Mouse (Mus musculus) heart, postnatal 10 days (tissue): ENCODE data around the gene Olfr850. TPM values are rescaled to one million over a fixed set of nuclear protein-coding genes. Genes with fewer than 3 reads are reported as not detected.

Experiments
- DNase-seq, 2 experiments: peaks; one replicate each; pipeline ENCODE4 v3.0.0; 2021
- intact Hi-C: fragments of 180-260 bp; cut with DNase I; formaldehyde crosslinking; loops from one replicate; pipeline ENCODE4 v1.15.1; 2025
- total RNA-seq, 2 experiments: library from RNA; stranded (reverse); gene quantifications; 2 replicates each; pipeline ENCODE4 v1.2.3; 2021

The Olfr850 gene
- total RNA-seq, result not detected

DNA sequence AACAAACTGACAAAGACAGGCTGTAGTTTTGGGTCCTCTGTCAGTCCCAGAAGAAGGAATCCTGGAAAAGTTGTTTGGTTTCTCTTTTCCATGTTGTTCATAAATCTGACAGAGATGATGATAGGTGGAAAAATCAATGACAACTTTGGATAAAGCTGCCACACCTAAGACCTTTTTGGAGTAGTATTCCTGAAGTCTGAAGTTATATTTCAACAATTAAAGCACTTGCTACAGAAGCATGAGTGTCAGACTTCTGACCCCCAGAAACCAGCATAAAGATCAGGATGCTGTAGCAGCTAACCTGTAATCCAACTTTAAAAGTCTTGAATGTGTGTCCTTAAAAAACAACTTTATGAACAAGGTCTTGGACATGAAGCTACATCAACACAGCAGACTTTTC is at the start of gene Olfr850:
Olfr850 (minus strand) TSS at position 101 of the 400 bp plus-strand sequence.
- intact Hi-C loops, result no loop called here
- no peak for DNase-seq

DNA sequence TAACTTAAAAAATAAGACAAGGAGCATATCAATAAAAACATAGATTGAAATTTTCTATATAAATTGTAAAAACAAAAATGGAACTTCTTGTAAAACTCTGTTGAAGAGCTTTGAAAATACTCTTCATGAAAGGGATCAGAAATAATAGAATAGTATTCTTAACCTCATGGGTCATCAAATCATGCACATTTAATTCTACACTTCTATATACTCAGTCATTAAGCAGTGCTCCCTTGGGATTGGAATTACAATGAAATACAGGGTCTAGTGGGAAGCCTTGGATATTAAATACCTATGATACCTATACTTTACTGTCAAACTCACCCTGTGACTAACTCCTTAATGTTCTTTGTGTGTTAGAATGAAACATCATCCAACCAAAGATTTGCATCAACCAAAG is 14.9 kb upstream of the Olfr850 start, which contains the start of gene Olfr851:
Olfr851 (plus strand) TSS at position 301 of the 400 bp plus-strand sequence.
- DNase-seq, result no peak
- intact Hi-C loops, result no loop called here

DNA sequence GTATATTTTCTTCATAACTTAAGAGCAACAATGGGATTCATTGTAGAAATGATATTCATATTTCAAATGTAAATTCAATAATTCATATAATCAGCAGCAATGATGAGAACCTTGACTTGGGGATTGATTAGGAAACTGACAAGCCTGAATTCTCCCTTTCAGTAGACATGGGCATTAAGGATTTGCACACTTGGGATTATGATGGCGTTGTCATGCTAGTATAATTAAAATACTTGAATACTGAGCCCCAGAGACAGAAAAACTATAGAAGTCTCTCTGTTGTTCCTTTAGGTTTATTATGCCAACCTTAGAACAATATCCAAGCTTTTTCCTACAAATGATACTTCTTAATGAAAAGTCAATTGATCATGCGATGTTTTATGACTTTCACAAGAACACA is 38.1 kb downstream of the Olfr850 start, which contains the start of gene Olfr849:
Olfr849 (plus strand) TSS at position 301 of the 400 bp plus-strand sequence.
- DNase-seq, result no peak
- intact Hi-C loops, result no loop called here

Other genes starting within 250 kb of the Olfr850 start
- gene Olfr843, start 226.3 kb downstream of the Olfr850 start, total RNA-seq, result not detected
- not detected for gene Olfr844, start 161.9 kb downstream of the Olfr850 start, total RNA-seq
- not detected for gene Olfr845, start 141.8 kb downstream of the Olfr850 start, total RNA-seq
- gene Olfr846, start 114.2 kb downstream of the Olfr850 start, total RNA-seq, result not detected
- gene Olfr847, start 99.6 kb downstream of the Olfr850 start, total RNA-seq, result not detected
- not detected for gene Olfr849, start 38.0 kb downstream of the Olfr850 start, total RNA-seq
- gene Olfr851, start 15.0 kb upstream of the Olfr850 start, total RNA-seq, result not detected
- gene Olfr853, start 62.8 kb upstream of the Olfr850 start, total RNA-seq, result not detected
- not detected for gene Olfr854, start 89.1 kb upstream of the Olfr850 start, total RNA-seq
- gene Olfr855, start 104.4 kb upstream of the Olfr850 start, total RNA-seq, result not detected
- 10 to 100 TPM; 13.8 to 15.4 TPM for gene Zfp317, start 143.9 kb upstream of the Olfr850 start, total RNA-seq
- gene Olfr857, start 231.2 kb upstream of the Olfr850 start, total RNA-seq, result not detected